Mouse (Mus musculus) embryonic stem cell, embryonic (primary cell): Measurements from ENCODE around the gene Rdh16.
"Not testable (repeated sequence)": the region's sequence is repeated elsewhere in the genome, so short reads cannot be mapped to it uniquely, and the experiment has no call there.

Experiments used
- CTCF ChIA-PET, 4 experiments: fragments of 300-600 bp in 2 of 4; fragments of 350-600 bp in 2 of 4; sonication (Branson Sonifier 250); formaldehyde crosslinking; loops; one replicate each; lab custom pipeline; 2022; ENCODE audit warnings: inconsistent platforms in 2 of 4; lab: Charles Lee
- POLR2A ChIA-PET, 4 experiments: fragments of 300-600 bp in 2 of 4; fragments of 350-600 bp in 2 of 4; sonication (Branson Sonifier 250); formaldehyde crosslinking; loops; one replicate each; lab custom pipeline; 2022; ENCODE audit warnings: antibody characterized with exemption in 4 of 4, inconsistent platforms in 1 of 4; lab: Charles Lee

Gene Rdh16

GRCm38 (mm10) chr10:127815888-127816287, 14.9 kb downstream of the Rdh16 start:
- CTCF ChIA-PET, result interaction anchor here in 1 of 4 experiments (0.6 kb wide), 1 partner anchor 116 kb away, joined by 4 read pairs; no protein-coding TSS in a partner anchor
- POLR2A ChIA-PET, result no interaction called here

- CTCF ChIA-PET, POLR2A ChIA-PET: not testable (repeated sequence)
Measured at GRCm38 (mm10) chr10:127817268-127817910, 16.4 kb downstream of the Rdh16 start.

GRCm38 (mm10) chr10:127821806-127822205, 20.9 kb downstream of the Rdh16 start:
- POLR2A ChIA-PET, result interaction anchor here in 1 of 4 experiments (0.6 kb wide), 1 partner anchor 178 kb away, joined by 5 read pairs; no protein-coding TSS in a partner anchor
- CTCF ChIA-PET, result not testable (repeated sequence)

- CTCF ChIA-PET, result interaction anchor here in 3 of 4 experiments (0.5 to 1.4 kb wide), 5 partner anchors 61 to 266 kb away, joined by 3 to 8 read pairs (median 4); partner anchors contain the start of gene Baz2a (in 1 of the 3)
- POLR2A ChIA-PET, result no interaction called here
Measured at GRCm38 (mm10) chr10:127825386-127825785, 24.4 kb downstream of the Rdh16 start.

GRCm38 (mm10) chr10:127829121-127829520, 28.2 kb downstream of the Rdh16 start:
- ChIA-PET CTCF (no interaction called here), POLR2A (no interaction called here)

GRCm38 (mm10) chr10:127834186-127834585, 33.2 kb downstream of the Rdh16 start:
- POLR2A ChIA-PET, result not testable (repeated sequence)
- CTCF ChIA-PET, result interaction anchor here in 1 of 4 experiments (0.6 kb wide), 1 partner anchor 16 kb away, joined by 3 read pairs; no protein-coding TSS in a partner anchor

- ChIA-PET CTCF (no interaction called here), POLR2A (interaction anchor here in 1 of 4 experiments (0.6 kb wide), 1 partner anchor 110 kb away, joined by 4 read pairs; no protein-coding TSS in a partner anchor)
Measured at GRCm38 (mm10) chr10:127835292-127835691, 34.3 kb downstream of the Rdh16 start.

GRCm38 (mm10) chr10:127837793-127838192, 36.8 kb downstream of the Rdh16 start:
- CTCF ChIA-PET, POLR2A ChIA-PET: not testable (repeated sequence)

GRCm38 (mm10) chr10:127838539-127838938, 37.6 kb downstream of the Rdh16 start:
- ChIA-PET CTCF (no interaction called here), POLR2A (no interaction called here)

GRCm38 (mm10) chr10:127840776-127841175, 39.8 kb downstream of the Rdh16 start:
- ChIA-PET POLR2A (interaction anchor here in 1 of 4 experiments (0.7 kb wide), 2 partner anchors 66 to 77 kb away, joined by 3 to 5 read pairs; no protein-coding TSS in a partner anchor), CTCF (no interaction called here)

- POLR2A ChIA-PET, CTCF ChIA-PET: not testable (repeated sequence)
Measured at GRCm38 (mm10) chr10:127845945-127846344, 45.0 kb downstream of the Rdh16 start.

GRCm38 (mm10) chr10:127848089-127848488, 47.1 kb downstream of the Rdh16 start:
- ChIA-PET POLR2A (no interaction called here), CTCF (interaction anchor here in 1 of 4 experiments (0.6 kb wide), 1 partner anchor 84 kb away, joined by 5 read pairs; no protein-coding TSS in a partner anchor)

- ChIA-PET POLR2A (no interaction called here), CTCF (interaction anchor here in 1 of 4 experiments (0.6 kb wide), 1 partner anchor 1319 kb away, joined by 8 read pairs; no protein-coding TSS in a partner anchor)
Measured at GRCm38 (mm10) chr10:127849628-127850027, 48.7 kb downstream of the Rdh16 start, which contains the start of gene Rdh19. Gene Rdh19, plus strand, starts transcription at chr10:127849928.

- POLR2A ChIA-PET, result no interaction called here
Measured at GRCm38 (mm10) chr10:127856376-127856775, 55.4 kb downstream of the Rdh16 start.

GRCm38 (mm10) chr10:127864931-127865330, 64.0 kb downstream of the Rdh16 start:
- ChIA-PET POLR2A (interaction anchor here in 1 of 4 experiments (0.6 kb wide), 1 partner anchor 315 kb away, joined by 3 read pairs; no protein-coding TSS in a partner anchor), CTCF (no interaction called here)

More at GRCm38 (mm10) chr10:127856376-127856775, 55.4 kb downstream of the Rdh16 start:
- CTCF ChIA-PET, result interaction anchor here in 1 of 4 experiments (0.6 kb wide), 1 partner anchor 175 kb away, joined by 4 read pairs; no protein-coding TSS in a partner anchor

GRCm38 (mm10) chr10:127866232-127866631, 65.3 kb downstream of the Rdh16 start, which contains the start of gene Rdh16f2:
Gene Rdh16f2, plus strand, starts transcription at chr10:127866474.
- ChIA-PET POLR2A (no interaction called here), CTCF (no interaction called here)

GRCm38 (mm10) chr10:127872484-127872883, 71.5 kb downstream of the Rdh16 start:
- ChIA-PET CTCF (interaction anchor here in 3 of 4 experiments (0.5 to 1.2 kb wide), 6 partner anchors 9 to 503 kb away, joined by 3 to 9 read pairs (median 5); no protein-coding TSS in a partner anchor), POLR2A (interaction anchor here in 1 of 4 experiments (0.8 kb wide), 1 partner anchor 24 kb away, joined by 7 read pairs; no protein-coding TSS in a partner anchor)

- CTCF ChIA-PET, result interaction anchor here in 2 of 4 experiments (0.5 to 0.9 kb wide), 3 partner anchors 16 to 57 kb away, joined by 3 to 8 read pairs (median 3); no protein-coding TSS in a partner anchor
- POLR2A ChIA-PET, result interaction anchor here in 3 of 4 experiments (0.6 to 1.5 kb wide), 6 partner anchors 11 to 256 kb away, joined by 3 to 29 read pairs (median 4); partner anchors contain the start of genes Lrp1 (in 1 of the 3) and Rdh7 (in 1 of the 3)
Measured at GRCm38 (mm10) chr10:127877681-127878080, 76.7 kb downstream of the Rdh16 start.
